Mouse (Mus musculus): ENCODE measurements at regions not wholly inside any gene's neighbourhood (a gene's known extent, or its start where the extent isn't known, plus 50 kb on each side); places are given as distances from the start of the nearest gene placed in this dataset.

- TF ChIP-seq USF1 (IDR thresholded peaks at IDR 0.05; ENCODE audit: low read depth) (no peak), FOSL1 (IDR thresholded peaks at IDR 0.05; ENCODE audit: insufficient read depth, low read length, poor library complexity, severe bottlenecking) (no peak), CEBPB (IDR thresholded peaks at IDR 0.05; ENCODE audit: low read depth) (no peak), CTCF (IDR thresholded peaks at IDR 0.05; ENCODE audit: control insufficient read depth, insufficient read depth, insufficient read length) (no peak)
These were observed 212.2 kb downstream of the Enc1 start for GRCm38 (mm10) chr13:97453090-97453430.

All from C2C12 (cell line).